Mouse (Mus musculus) testis, adult 2 months (tissue): ENCODE measurements at regions not wholly inside any gene's neighbourhood (a gene's known extent, or its start where the extent isn't known, plus 50 kb on each side); places are given as distances from the start of the nearest gene placed in this dataset.

Experiments
- CTCF ChIP-seq: fragments of 200-500 bp; IDR thresholded peaks from 2 replicates; pipeline ENCODE4 v1.5.1; 2012; ENCODE audit warnings: low read depth, mild to moderate bottlenecking, inconsistent platforms, low read length, moderate library complexity; ENCODE audit not compliant: control insufficient read depth, insufficient read depth, insufficient replicate concordance
- POLR2A ChIP-seq: fragments of 200-500 bp; IDR thresholded peaks from 2 replicates; pipeline ENCODE4 v1.6.1; 2012; ENCODE audit warnings: low read depth, mild to moderate bottlenecking, inconsistent platforms, low read length, moderate library complexity; ENCODE audit not compliant: control insufficient read depth

DNA sequence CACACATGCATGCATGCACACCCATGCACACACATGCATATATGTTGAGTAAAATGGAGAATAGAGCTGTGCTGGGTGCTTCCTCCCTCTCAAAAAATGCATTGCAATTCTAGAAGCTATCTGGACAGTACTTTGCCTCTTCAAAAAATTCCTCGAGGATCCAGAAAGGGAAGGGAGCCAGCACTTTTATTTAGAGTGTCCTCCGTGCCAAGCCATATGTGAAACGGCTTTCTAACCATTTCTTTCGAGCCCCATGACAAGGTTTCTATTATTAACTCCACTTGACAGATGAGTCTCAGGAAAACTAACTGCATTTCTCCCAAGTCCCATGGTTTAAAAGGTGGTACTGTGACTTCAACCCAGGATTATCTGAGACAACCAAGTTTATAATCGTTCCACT, 140.7 kb upstream of the Usp24 start:
- TF ChIP-seq CTCF (no peak), POLR2A (no peak)
